Mouse (Mus musculus): ENCODE measurements around the gene Dip2b. TPM values are rescaled to one million over a fixed set of nuclear protein-coding genes. Genes with fewer than 3 reads are reported as not detected.

Dip2b gene
- polyA plus RNA-seq, 1 experiment from 2014 or later, result 2.3 TPM

DNA sequence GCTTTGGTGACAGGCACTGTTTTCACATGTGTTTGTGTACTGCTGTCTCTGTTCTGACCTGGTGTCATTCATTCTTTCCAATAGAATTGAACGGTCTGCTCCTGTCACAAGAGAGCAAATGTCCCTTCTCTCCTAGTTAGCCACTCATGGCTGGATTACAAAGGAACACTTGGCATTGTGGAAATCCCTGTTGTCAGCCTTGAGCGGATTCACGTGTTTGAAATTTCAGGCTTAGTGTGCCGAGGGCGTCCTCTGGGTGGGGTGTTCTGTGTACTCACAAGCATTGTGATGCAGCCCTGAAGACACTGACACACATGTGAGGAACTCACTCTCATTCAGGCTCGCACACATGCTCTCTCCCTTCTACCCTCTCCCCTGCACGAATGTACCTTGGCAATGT lies 61.9 kb downstream of the Dip2b start:
- ATAC-seq (no peak), DNase-seq (no peak)
- no peaks in the 10 kb centered on the region for H3K36me3 ChIP-seq (replicated peaks; ENCODE audit: insufficient read depth, low read length)
- peaks cover 3% of the 10 kb centered on the region for H3K4me1 ChIP-seq (ENCODE audit: insufficient read depth)
- no peak overlapping the region for H3K27ac ChIP-seq (ENCODE audit: low read depth)
- no peaks in the 10 kb centered on the region for H3K9me3 ChIP-seq (ENCODE audit: low read length)
- H3K4me2 ChIP-seq (ENCODE audit: low read depth, low read length), result no peak overlapping the region
- H3K4me3 ChIP-seq (ENCODE audit: low read depth, low read length), result no peak overlapping the region
- TF ChIP-seq EP300 (IDR thresholded peaks at IDR 0.05; ENCODE audit: low read depth) (no peak), CTCF (IDR thresholded peaks at IDR 0.05; ENCODE audit: low read depth) (no peak)
- no peaks in the 10 kb centered on the region for H3K27me3 ChIP-seq (ENCODE audit: insufficient read depth, low read length)
- H3K9ac ChIP-seq (replicated peaks), result no peak overlapping the region
- WGBS (ENCODE audit: insufficient replicate concordance), result 70% methylated on average over 7 of the region's 7 CpGs

DNA sequence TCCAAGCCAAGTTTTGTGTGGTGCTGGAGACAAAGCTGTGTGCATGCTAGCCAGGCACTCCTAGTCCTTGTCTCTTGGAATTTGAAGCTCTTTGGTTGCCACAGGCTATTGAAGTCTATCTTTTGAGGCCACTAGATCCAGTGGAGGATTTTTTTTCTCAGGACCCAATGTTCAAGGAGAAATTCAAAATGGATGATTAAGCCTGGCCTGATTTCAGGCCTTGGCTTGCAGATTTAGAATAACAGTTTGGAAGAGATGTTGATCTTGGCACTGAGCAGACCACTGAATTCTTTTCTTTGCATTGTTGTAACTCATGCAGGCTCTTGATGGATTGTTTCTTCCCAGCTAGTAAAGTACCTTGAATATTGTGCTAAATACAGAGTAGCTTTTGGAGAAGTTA lies 62.7 kb downstream of the Dip2b start:
- ATAC-seq (peak; percentile 4; the same call in 1 of the 2 replicates), DNase-seq (no peak)
- Histone ChIP-seq H3K4me2 (ENCODE audit: low read depth, low read length) (no peak overlapping the region), H3K36me3 (replicated peaks; ENCODE audit: insufficient read depth, low read length) (no peaks in the 10 kb centered on the region), H3K9ac (replicated peaks) (no peak overlapping the region), H3K27ac (ENCODE audit: low read depth) (no peak overlapping the region), H3K4me1 (ENCODE audit: insufficient read depth) (peaks cover 3% of the 10 kb centered on the region), H3K9me3 (ENCODE audit: low read length) (no peaks in the 10 kb centered on the region), H3K4me3 (ENCODE audit: low read depth, low read length) (no peak overlapping the region), H3K27me3 (ENCODE audit: insufficient read depth, low read length) (no peaks in the 10 kb centered on the region)
- no peak for TF ChIP-seq EP300 (IDR thresholded peaks at IDR 0.05; ENCODE audit: low read depth)
- no peak for TF ChIP-seq CTCF (IDR thresholded peaks at IDR 0.05; ENCODE audit: low read depth)

- ATAC-seq, result no peak
- no peaks in the 10 kb centered on the region for H3K27me3 ChIP-seq (ENCODE audit: insufficient read depth, low read length)
- no peak overlapping the region for H3K4me3 ChIP-seq (ENCODE audit: low read depth, low read length)
- peaks cover 6% of the 10 kb centered on the region for H3K4me1 ChIP-seq (ENCODE audit: insufficient read depth)
- no peak overlapping the region for H3K9ac ChIP-seq (replicated peaks)
- 53% methylated on average over 2 of the region's 2 CpGs for WGBS (ENCODE audit: insufficient replicate concordance)
- H3K4me2 ChIP-seq (ENCODE audit: low read depth, low read length), result no peak overlapping the region
- no peaks in the 10 kb centered on the region for H3K9me3 ChIP-seq (ENCODE audit: low read length)
- no peak overlapping the region for H3K27ac ChIP-seq (ENCODE audit: low read depth)
- no peaks in the 10 kb centered on the region for H3K36me3 ChIP-seq (replicated peaks; ENCODE audit: insufficient read depth, low read length)
- DNase-seq, result no peak
- no peak for TF ChIP-seq EP300 (IDR thresholded peaks at IDR 0.05; ENCODE audit: low read depth)
- no peak for TF ChIP-seq CTCF (IDR thresholded peaks at IDR 0.05; ENCODE audit: low read depth)
Observed at GRCm38 (mm10) chr15:100104126-100104525, 65.7 kb downstream of the Dip2b start.

DNA sequence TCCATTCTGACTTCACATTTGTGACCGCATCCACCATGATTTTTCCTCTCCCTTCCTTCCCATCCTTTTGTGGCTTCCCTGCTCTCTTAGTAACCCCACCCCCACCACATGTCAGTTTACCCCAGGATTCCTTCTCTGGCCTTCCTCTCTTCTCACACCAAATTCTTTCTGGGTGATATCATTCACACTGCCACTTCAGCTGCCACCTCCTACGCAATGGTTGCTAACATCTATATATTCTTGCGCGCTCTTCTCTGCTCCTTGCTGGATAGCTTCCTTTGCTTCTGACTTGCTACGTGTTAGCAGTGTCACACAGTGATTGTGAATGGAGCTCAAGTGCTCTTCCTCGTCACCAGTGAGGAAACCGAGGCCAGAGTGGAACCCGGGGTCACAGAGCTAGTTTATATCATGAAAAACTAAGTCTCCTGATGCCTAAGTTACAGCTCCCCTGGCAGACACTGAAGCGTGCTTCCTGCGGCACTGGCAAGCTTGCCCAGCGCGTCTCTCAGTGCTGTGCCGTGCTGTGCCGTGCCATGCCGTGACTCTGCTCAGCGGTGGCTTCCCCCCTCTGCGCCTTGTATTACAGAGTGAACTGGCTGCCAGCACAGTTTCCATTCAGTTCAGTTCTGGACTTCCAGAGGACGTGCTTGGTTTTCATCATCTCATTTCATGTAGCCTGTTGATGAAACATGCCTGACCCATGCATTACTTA lies 69.8 kb downstream of the Dip2b start:
- DNase-seq (no peak), ATAC-seq (no peak)
- no peak overlapping the region for H3K4me2 ChIP-seq (ENCODE audit: low read depth, low read length)
- H3K9ac ChIP-seq (replicated peaks), result no peak overlapping the region
- H3K9me3 ChIP-seq (ENCODE audit: low read length), result no peaks in the 10 kb centered on the region
- H3K4me1 ChIP-seq (ENCODE audit: insufficient read depth), result peaks cover 19% of the 10 kb centered on the region
- TF ChIP-seq CTCF (IDR thresholded peaks at IDR 0.05; ENCODE audit: low read depth) (no peak), EP300 (IDR thresholded peaks at IDR 0.05; ENCODE audit: low read depth) (no peak)
- no peak overlapping the region for H3K4me3 ChIP-seq (ENCODE audit: low read depth, low read length)
- H3K27me3 ChIP-seq (ENCODE audit: insufficient read depth, low read length), result no peaks in the 10 kb centered on the region
- WGBS (ENCODE audit: insufficient replicate concordance), result 86% methylated on average over 18 of the region's 18 CpGs
- no peak overlapping the region for H3K27ac ChIP-seq (ENCODE audit: low read depth)
- no peaks in the 10 kb centered on the region for H3K36me3 ChIP-seq (replicated peaks; ENCODE audit: insufficient read depth, low read length)

- DNase-seq, result no peak
- ATAC-seq, result no peak
- 67% methylated on average over 3 of the region's 3 CpGs for WGBS (ENCODE audit: insufficient replicate concordance)
Observed at GRCm38 (mm10) chr15:100109916-100110315, 71.5 kb downstream of the Dip2b start.

GRCm38 (mm10) chr15:100111891-100112290 lies 73.4 kb downstream of the Dip2b start:
- peak overlapping the region; percentile 89 for H3K27ac ChIP-seq (ENCODE audit: low read depth)
- H3K4me3 ChIP-seq (ENCODE audit: low read depth, low read length), result no peak overlapping the region

More at GRCm38 (mm10) chr15:100109916-100110315, 71.5 kb downstream of the Dip2b start:
- Histone ChIP-seq H3K27me3 (ENCODE audit: insufficient read depth, low read length) (no peaks in the 10 kb centered on the region), H3K4me3 (ENCODE audit: low read depth, low read length) (no peak overlapping the region), H3K9me3 (ENCODE audit: low read length) (no peaks in the 10 kb centered on the region), H3K27ac (ENCODE audit: low read depth) (peak overlapping the region; percentile 89), H3K9ac (replicated peaks) (no peak overlapping the region), H3K36me3 (replicated peaks; ENCODE audit: insufficient read depth, low read length) (no peaks in the 10 kb centered on the region), H3K4me1 (ENCODE audit: insufficient read depth) (peaks cover 32% of the 10 kb centered on the region), H3K4me2 (ENCODE audit: low read depth, low read length) (no peak overlapping the region)
- TF ChIP-seq CTCF (IDR thresholded peaks at IDR 0.05; ENCODE audit: low read depth), result no peak
- no peak for TF ChIP-seq EP300 (IDR thresholded peaks at IDR 0.05; ENCODE audit: low read depth)

More at GRCm38 (mm10) chr15:100111891-100112290, 73.4 kb downstream of the Dip2b start:
- 0 out of 2 replicates have a peak overlapping the region, but pooled peaks have one; percentile 2 for H3K4me2 ChIP-seq (ENCODE audit: low read depth, low read length)
- WGBS (ENCODE audit: insufficient replicate concordance), result 53% methylated on average over 9 of the region's 9 CpGs
- no peaks in the 10 kb centered on the region for H3K27me3 ChIP-seq (ENCODE audit: insufficient read depth, low read length)
- peak; percentile 44 for DNase-seq
- peaks cover 32% of the 10 kb centered on the region for H3K4me1 ChIP-seq (ENCODE audit: insufficient read depth)
- H3K36me3 ChIP-seq (replicated peaks; ENCODE audit: insufficient read depth, low read length), result no peaks in the 10 kb centered on the region
- no peak for TF ChIP-seq EP300 (IDR thresholded peaks at IDR 0.05; ENCODE audit: low read depth)
- TF ChIP-seq CTCF (IDR thresholded peaks at IDR 0.05; ENCODE audit: low read depth), result no peak
- ATAC-seq, result peak; percentile 89
- peak overlapping the region; percentile 8; the same call in 1 of the 2 replicates for H3K9ac ChIP-seq (replicated peaks)
- H3K9me3 ChIP-seq (ENCODE audit: low read length), result no peaks in the 10 kb centered on the region

Data from liver, postnatal 0 days (tissue).